Mouse (Mus musculus): ENCODE data around the gene Sytl3.
"Not testable (repeated sequence)": the region's sequence is repeated elsewhere in the genome, so short reads cannot be mapped to it uniquely, and the experiment has no call there.

- TF ChIP-seq CTCF (IDR thresholded peaks at IDR 0.05; ENCODE audit: borderline replicate concordance, extremely low read depth, insufficient read depth, insufficient read length); POLR2A (IDR thresholded peaks at IDR 0.05; ENCODE audit: borderline replicate concordance, extremely low read depth, insufficient read depth, insufficient read length, poor library complexity, severe bottlenecking): not testable (repeated sequence)
Measured at GRCm38 (mm10) chr17:6646841-6647240, 12.1 kb upstream of the Sytl3 start.

All from brain, embryonic 14.5 days (tissue).